Mouse (Mus musculus) heart, embryonic 13.5 days (tissue): ENCODE measurements around the gene Ptpn6. TPM values are rescaled to one million over a fixed set of nuclear protein-coding genes. Genes with fewer than 3 reads are reported as not detected.

Source experiments
- ATAC-seq: fragments of 200-750 bp; cut with Nextera tagmentation; 2 replicates; pipeline ENCODE4 v1.8.0; 2017; ENCODE audit warnings: moderate TSS enrichment; ENCODE audit not compliant: insufficient number of reproducible peaks, low FRiP score, low TSS enrichment; ENCODE audit errors: extremely low read depth
- H3K27ac ChIP-seq: fragments of 300-500 bp; sonication (generic); replicated peaks from 2 replicates; pipeline ENCODE4 v1.5.1; 2015; ENCODE audit warnings: moderate library complexity, mild to moderate bottlenecking, inconsistent platforms
- H3K27me3 ChIP-seq: fragments of 300-500 bp; sonication (generic); replicated peaks from 2 replicates; pipeline ENCODE4 v1.6.1; 2015; ENCODE audit warnings: mild to moderate bottlenecking, inconsistent platforms
- H3K36me3 ChIP-seq: fragments of 300-500 bp; sonication (generic); 2 replicates; pipeline ENCODE4 v1.6.1; 2015; ENCODE audit warnings: mild to moderate bottlenecking, inconsistent platforms
- H3K4me1 ChIP-seq: fragments of 300-500 bp; sonication (generic); 2 replicates; pipeline ENCODE4 v1.6.1; 2015; ENCODE audit warnings: inconsistent platforms
- H3K4me2 ChIP-seq: fragments of 300-500 bp; sonication (generic); 2 replicates; pipeline ENCODE4 v1.6.1; 2015; ENCODE audit warnings: inconsistent platforms, mild to moderate bottlenecking, moderate library complexity
- H3K4me3 ChIP-seq: fragments of 300-500 bp; sonication (generic); 2 replicates; pipeline ENCODE4 v1.5.1; 2015; ENCODE audit warnings: moderate library complexity, mild to moderate bottlenecking, inconsistent platforms
- H3K9ac ChIP-seq: fragments of 300-500 bp; sonication (generic); 2 replicates; pipeline ENCODE4 v1.6.1; 2015; ENCODE audit warnings: inconsistent platforms, mild to moderate bottlenecking, moderate library complexity
- H3K9me3 ChIP-seq: fragments of 300-500 bp; sonication (generic); 2 replicates; pipeline ENCODE4 v1.6.1; 2016; ENCODE audit warnings: inconsistent platforms
- WGBS: fragments of 180-500 bp; shearing (Covaris S2); methylation state at CpG from one replicate; pipeline ENCODE4 v1.1.7; 2015; ENCODE audit warnings: mixed read lengths; 5-methylcytosine and 5-hydroxymethylcytosine counted together
- polyA plus RNA-seq: library from polyadenylated mRNA; unstranded; fragments of >200 nt; fragmentation: Nextera tagmentation; extraction: Ambion mirVana; gene quantifications from 2 replicates; pipeline ENCODE4 v1.2.1, GENCODE M21; 2015

The Ptpn6 gene
- polyA plus RNA-seq, 1 experiment from 2014 or later: 5.3 TPM

DNA sequence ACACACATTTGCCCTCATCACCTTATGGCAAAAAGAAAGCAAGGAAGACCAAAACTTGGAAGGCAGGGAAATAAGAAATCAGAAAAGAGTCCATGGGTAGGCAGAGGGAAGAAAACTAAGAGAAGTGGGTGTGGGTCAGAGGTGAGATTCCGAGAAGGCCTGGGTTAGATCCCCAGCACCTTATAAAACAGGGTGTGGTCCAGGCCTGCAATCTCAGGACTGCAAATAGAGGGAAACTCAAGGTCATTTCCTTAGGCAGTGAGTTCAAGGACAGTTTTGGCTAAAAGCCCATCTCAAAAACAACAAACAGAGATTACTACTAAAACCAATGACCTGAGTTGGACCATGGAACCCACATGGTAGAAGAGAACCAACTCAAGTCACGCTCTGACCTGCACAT lies 15.3 kb upstream of the Ptpn6 start:
- ATAC-seq: no peak
- WGBS: 75% methylated on average over 2 of the region's 2 CpGs
- Histone ChIP-seq H3K36me3 (peaks cover 31% of the 10 kb centered on the region), H3K27ac (no peak overlapping the region), H3K4me3 (no peak overlapping the region), H3K27me3 (no peaks in the 10 kb centered on the region), H3K9me3 (no peaks in the 10 kb centered on the region), H3K4me2 (no peak overlapping the region), H3K4me1 (peaks cover 42% of the 10 kb centered on the region), H3K9ac (no peak overlapping the region)

DNA sequence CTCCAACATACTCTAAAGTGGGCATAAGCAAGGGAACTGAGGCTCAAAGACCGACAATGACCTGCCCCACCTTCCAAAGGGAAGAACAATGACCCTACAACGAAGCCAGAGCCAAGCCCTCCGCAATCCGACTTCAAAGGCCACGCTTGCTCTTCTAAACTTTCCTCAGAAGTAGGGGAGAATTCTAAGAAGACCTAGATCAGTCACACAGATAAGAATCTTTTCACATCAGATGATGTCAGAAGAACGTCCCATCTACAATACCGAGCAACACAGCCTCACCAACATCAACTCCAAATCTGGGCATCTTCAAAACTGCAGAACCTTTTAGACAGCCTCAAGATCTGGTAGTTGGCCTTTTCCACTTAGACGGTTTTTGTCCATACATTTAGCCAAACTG lies 11.9 kb upstream of the Ptpn6 start:
- H3K36me3 ChIP-seq: peaks cover 56% of the 10 kb centered on the region
- peaks cover 34% of the 10 kb centered on the region for H3K4me1 ChIP-seq
- no peak overlapping the region for H3K9ac ChIP-seq
- H3K9me3 ChIP-seq: no peaks in the 10 kb centered on the region
- H3K4me2 ChIP-seq: no peak overlapping the region
- 85% methylated on average over 8 of the region's 8 CpGs for WGBS
- no peaks in the 10 kb centered on the region for H3K27me3 ChIP-seq
- H3K27ac ChIP-seq: no peak overlapping the region
- no peak overlapping the region for H3K4me3 ChIP-seq
- no peak for ATAC-seq

DNA sequence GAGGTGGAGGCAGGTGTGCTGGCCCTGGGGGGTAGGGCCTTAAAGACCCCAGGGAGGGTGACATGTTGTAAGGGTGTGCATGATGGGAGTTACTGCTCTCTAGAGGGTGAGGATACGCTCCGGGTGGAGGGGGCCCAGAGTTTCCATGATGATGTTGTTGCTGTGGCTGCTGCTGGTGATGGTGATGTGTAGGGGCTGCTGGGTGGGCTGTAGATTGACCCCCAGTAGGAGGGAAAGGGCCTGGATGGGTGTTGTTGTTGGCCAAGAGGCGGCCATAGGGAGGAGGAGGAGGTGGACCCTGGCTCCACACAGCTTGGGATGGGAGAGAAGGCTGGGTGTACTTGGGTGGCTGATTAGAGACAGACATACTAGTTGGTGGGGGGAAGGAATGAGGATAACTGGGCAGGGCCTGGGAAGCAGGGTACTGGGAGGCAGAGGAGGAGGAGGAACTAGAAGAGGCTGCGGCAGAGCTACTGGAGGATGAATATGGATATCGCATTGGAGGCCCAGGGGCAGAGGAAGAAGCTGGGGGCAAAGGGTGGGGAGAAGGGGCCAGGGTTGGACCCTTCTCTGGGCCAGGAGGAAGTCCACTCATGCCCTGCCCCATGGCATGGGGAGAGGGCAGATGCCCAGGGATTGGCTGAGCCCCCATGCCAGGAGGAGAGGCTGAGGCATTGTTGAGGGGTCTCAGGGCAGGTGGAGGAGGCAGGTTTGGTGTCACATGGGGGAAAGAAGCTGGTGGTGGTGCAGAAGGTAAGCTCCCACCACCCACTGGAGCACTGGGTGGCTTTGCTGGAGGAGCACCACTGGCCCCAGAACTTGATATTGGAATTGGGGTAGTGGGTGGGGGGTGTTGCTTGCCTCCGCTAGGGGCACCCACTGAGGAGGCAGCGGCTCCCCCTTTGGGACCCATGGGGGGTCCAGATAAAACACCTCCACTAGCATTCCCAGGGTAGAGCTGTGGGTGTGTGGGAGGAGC lies 8.4 kb upstream of the Ptpn6 start:
- peak overlapping the region; percentile 89 for H3K27ac ChIP-seq

DNA sequence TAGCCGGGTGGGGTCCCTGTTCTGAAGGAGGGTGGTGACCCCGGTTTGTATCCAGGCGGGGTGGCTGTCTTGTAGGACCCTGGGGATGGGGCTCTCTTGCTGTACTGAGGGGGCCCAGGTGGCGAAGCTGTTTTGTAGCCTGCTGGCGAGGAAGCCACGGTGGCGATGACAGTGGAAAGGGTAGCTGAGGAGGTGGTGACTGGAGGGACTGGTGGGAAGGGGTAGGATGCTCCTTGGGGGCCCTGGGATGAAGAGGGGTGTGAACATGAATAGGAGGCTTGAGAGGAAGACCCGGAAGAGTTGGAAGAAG lies 7.7 kb upstream of the Ptpn6 start:
- peak overlapping the region; percentile 89 for H3K27ac ChIP-seq
- H3K4me2 ChIP-seq: peak overlapping the region; percentile 98
- peak overlapping the region; percentile 68 for H3K4me3 ChIP-seq
- ATAC-seq: no peak
- WGBS: 19% methylated on average over 8 of the region's 8 CpGs
- no peaks in the 10 kb centered on the region for H3K9me3 ChIP-seq
- H3K36me3 ChIP-seq: peaks cover 66% of the 10 kb centered on the region
- no peaks in the 10 kb centered on the region for H3K27me3 ChIP-seq
- peak overlapping the region; percentile 96 for H3K9ac ChIP-seq
- H3K4me1 ChIP-seq: peaks cover 33% of the 10 kb centered on the region

More for the DNA sequence above, 8.4 kb upstream of the Ptpn6 start:
- Histone ChIP-seq H3K36me3 (peaks cover 67% of the 10 kb centered on the region), H3K9ac (peak overlapping the region; percentile 96), H3K4me2 (peak overlapping the region; percentile 98), H3K9me3 (no peaks in the 10 kb centered on the region), H3K4me3 (peak overlapping the region; percentile 68), H3K4me1 (peaks cover 28% of the 10 kb centered on the region), H3K27me3 (no peaks in the 10 kb centered on the region)
- WGBS: 86% methylated on average over 7 of the region's 7 CpGs
- ATAC-seq: no peak

DNA sequence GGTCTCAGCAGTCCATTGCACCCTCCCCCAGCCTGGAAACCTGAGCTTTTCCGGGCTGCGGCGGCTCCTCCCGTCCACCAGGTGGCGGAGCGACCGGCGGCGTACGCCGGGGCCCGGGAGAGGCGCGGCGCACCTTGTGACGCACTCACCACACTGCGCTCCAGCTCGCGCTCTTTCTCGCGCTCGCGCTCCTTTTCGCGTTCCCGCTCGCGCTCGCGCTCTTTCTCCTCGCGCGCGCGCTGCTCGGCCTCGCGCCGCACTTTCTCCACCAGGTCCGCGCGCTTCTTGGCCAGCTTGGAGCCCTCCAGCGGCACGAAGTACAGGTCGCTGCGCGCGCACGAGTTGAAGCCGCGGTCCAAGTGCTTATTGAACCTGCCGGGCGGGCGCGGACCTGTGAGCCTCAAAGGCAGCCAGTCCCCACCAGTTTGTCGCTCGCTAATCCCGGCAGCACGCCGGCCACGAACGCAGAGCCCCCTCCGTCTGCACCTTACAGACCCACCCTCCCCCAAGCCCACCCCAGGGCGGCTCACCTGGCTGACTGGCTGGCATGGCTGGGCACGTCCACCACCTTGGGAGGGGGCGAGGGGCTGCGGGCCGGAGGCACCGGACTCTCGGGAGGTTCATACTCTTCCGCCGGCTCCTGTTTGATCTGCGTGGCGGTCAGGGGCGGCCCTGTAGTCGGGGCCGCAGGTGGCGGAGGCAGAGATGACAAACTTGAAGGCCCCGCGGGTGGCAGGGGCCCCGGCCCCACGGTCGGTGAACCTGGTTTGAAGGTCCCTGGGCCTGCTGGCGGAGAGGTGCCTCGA lies 7.2 kb upstream of the Ptpn6 start:
- Histone ChIP-seq H3K4me3 (peak overlapping the region; percentile 68), H3K4me1 (peaks cover 33% of the 10 kb centered on the region), H3K9me3 (no peaks in the 10 kb centered on the region), H3K27me3 (no peaks in the 10 kb centered on the region), H3K4me2 (peak overlapping the region; percentile 98), H3K36me3 (peaks cover 63% of the 10 kb centered on the region), H3K9ac (peak overlapping the region; percentile 96), H3K27ac (peak overlapping the region; percentile 89)
- WGBS: 2% methylated on average over 85 of the region's 85 CpGs
- ATAC-seq: peak; percentile 77

DNA sequence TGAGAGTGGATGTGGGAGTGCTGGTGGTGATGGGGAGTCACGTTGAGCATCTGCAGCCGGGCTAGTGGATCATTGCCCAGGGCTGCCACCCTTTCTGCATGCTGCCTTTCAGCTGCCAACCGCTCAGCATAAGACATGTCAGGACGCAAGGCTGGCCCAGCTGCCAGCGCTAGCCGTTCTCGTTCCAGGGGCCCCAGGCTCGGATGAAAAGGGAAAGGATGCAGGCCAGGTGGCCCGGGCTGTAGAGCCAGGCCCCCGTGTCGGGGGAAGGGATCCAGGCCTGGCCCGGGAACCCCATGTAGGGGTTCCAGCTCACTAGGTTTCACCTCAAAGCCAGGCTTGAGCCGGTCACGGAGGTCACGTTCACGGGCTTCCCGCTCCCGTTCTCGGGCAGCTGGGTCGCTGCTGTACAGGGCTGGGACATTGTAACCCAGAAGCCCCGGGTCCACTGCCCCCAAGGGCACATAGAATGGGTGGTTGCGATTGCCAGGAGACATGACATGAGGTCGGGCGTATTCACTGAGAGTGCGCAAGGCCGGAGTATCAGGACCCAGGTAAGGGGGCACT lies 6.3 kb upstream of the Ptpn6 start:
- Histone ChIP-seq H3K27ac (peak overlapping the region; percentile 89), H3K9ac (peak overlapping the region; percentile 96), H3K4me3 (peak overlapping the region; percentile 68), H3K27me3 (no peaks in the 10 kb centered on the region), H3K4me2 (peak overlapping the region; percentile 98), H3K4me1 (peaks cover 38% of the 10 kb centered on the region), H3K9me3 (no peaks in the 10 kb centered on the region), H3K36me3 (peaks cover 61% of the 10 kb centered on the region)
- 71% methylated on average over 26 of the region's 26 CpGs for WGBS
- no peak for ATAC-seq

DNA sequence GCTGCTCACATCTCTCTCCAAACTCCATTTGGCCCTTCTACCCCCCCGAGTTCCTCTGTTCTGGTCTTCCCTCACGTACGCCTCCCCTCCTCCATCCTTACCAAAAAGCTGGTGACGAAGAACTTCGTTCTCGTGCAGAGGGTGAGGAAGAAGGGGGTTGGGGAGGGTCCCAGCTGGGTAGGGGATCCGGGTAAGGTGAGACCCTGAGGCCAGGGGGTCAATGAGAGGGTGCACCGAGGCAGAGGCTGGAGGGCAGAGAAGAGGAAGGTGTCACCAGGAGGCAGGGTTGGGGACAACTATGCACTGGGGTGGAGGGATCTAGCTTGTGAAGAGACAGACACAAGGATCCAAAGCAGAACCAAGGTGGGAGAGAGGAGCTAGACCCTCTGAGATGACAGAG lies 5.1 kb upstream of the Ptpn6 start:
- peaks cover 56% of the 10 kb centered on the region for H3K36me3 ChIP-seq
- H3K4me2 ChIP-seq: no peak overlapping the region
- peaks cover 50% of the 10 kb centered on the region for H3K4me1 ChIP-seq
- 88% methylated on average over 8 of the region's 8 CpGs for WGBS
- H3K27ac ChIP-seq: no peak overlapping the region
- no peaks in the 10 kb centered on the region for H3K9me3 ChIP-seq
- H3K27me3 ChIP-seq: no peaks in the 10 kb centered on the region
- no peak overlapping the region for H3K4me3 ChIP-seq
- H3K9ac ChIP-seq: no peak overlapping the region
- no peak for ATAC-seq

DNA sequence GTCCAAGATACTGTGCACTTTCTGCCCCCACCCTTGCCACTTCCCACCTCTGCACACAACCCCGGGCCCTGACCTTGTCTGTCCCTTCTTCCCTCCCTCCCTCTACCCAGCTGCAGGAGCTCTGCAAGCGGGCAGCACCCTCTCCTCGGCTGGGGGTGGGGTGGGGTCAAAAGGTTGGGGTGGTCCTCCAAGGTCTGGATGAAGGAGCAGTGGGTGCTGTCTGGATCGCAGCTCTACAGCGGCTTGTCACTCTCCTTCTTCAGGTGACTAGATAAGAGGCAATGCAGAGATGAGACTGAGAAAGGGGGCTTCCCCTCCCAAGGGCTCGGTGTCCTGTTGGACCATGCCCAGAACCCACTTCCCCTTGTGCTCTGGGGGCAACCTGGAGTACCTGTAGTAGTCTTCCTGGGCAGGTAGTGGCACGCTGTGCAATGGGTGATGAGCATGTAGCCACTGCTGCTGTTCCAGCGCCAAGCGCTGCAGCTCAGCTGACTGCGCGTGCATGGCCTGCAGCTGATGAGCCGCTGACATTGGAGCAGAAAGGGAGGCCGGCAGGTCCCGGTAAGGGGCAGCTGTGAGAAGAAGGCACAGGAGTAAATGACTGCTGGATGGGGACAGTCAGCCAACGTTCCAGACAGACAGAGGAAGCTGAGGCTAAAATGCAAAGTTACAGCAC lies 4.5 kb upstream of the Ptpn6 start:
- Histone ChIP-seq H3K27ac (no peak overlapping the region), H3K4me3 (no peak overlapping the region), H3K4me2 (no peak overlapping the region), H3K36me3 (peaks cover 49% of the 10 kb centered on the region), H3K27me3 (no peaks in the 10 kb centered on the region), H3K9ac (no peak overlapping the region), H3K4me1 (peaks cover 55% of the 10 kb centered on the region), H3K9me3 (no peaks in the 10 kb centered on the region)
- 84% methylated on average over 15 of the region's 15 CpGs for WGBS
- ATAC-seq: no peak

DNA sequence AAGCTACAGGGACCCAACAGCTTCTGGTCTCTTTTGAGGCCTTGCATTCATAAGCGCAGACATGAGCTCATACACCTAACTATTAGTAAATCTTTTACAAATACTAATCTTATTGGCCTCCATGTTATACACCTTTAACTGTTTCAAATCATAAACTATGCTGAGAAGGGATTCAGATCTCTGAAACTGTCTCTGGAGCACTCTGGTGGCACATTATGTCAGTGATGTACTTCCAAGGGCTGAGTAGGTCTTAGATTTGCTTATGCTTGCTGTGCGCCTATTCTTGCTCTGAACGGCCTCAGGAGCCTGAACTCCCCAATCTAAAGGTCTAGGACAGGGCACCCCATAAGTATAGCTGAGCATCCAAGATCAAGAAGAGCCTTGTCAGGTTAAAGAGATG lies 3.3 kb upstream of the Ptpn6 start:
- ATAC-seq: no peak
- Histone ChIP-seq H3K4me3 (peak overlapping the region; percentile 72), H3K9ac (peak overlapping the region; percentile 94), H3K4me1 (peaks cover 53% of the 10 kb centered on the region), H3K4me2 (peak overlapping the region; percentile 89), H3K36me3 (peaks cover 38% of the 10 kb centered on the region), H3K9me3 (no peaks in the 10 kb centered on the region), H3K27ac (peak overlapping the region; percentile 99), H3K27me3 (no peaks in the 10 kb centered on the region)
- WGBS: 65% methylated on average over 3 of the region's 3 CpGs

DNA sequence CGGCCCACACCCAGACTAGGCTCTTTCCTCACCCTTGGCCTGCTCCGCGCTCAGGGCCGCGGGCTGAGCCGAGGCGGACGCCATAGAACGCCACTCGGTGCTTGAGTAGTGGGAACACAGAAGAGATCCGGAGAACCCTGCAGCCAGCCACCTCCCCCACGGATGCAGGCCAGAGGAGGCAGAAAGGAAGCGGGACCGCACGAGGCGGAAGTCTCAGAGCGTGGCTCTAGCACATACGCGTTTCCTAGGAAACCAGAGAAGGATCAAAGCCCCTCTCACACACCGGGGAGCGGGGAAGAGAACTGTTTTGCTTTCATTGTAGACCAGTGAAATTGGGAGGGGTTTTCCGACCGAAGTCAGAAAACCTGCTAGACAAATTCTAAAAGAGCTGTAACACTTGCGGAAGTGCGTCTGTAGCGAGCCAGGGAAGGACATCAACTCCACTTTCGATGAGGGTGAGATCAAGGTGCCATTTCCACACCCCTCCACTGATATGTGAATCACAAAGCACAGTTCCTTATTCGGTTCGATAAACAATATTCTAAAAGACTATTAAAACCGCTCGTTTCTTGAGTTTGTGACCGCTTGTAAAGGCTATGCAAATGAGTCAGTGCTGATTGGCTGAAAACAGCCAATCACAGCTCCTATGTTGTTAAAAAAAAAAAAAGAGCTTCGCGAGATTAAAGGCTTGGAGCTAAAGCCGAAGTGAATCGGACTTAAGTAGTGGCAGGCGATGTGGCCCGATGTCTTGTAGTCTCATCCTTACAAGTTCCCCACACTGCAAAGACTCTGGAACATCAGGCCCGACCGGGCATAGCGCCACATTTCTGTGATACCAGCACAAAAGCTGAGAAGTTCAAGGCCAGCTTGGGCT lies 2.6 kb upstream of the Ptpn6 start, which contains the start of gene Grcc10:
Gene Grcc10 (minus strand): TSS at position 487 of the 874 bp plus-strand sequence.
- Histone ChIP-seq H3K27ac (peak within 1 kb of the TSS; percentile 99), H3K27me3 (no peaks in the 10 kb centered on the region), H3K4me2 (peak within 1 kb of the TSS; percentile 89), H3K9me3 (no peaks in the 10 kb centered on the region), H3K36me3 (peaks cover 33% of the 10 kb centered on the region), H3K4me1 (peaks cover 46% of the 10 kb centered on the region), H3K9ac (peak within 1 kb of the TSS; percentile 94), H3K4me3 (peak within 1 kb of the TSS; percentile 72)
- ATAC-seq: peak; percentile 40
- WGBS: under 1% methylated on average over 41 of the region's 41 CpGs
